ENCODE assay signal across 8 mouse cellular contexts in the genomic region with DNA sequence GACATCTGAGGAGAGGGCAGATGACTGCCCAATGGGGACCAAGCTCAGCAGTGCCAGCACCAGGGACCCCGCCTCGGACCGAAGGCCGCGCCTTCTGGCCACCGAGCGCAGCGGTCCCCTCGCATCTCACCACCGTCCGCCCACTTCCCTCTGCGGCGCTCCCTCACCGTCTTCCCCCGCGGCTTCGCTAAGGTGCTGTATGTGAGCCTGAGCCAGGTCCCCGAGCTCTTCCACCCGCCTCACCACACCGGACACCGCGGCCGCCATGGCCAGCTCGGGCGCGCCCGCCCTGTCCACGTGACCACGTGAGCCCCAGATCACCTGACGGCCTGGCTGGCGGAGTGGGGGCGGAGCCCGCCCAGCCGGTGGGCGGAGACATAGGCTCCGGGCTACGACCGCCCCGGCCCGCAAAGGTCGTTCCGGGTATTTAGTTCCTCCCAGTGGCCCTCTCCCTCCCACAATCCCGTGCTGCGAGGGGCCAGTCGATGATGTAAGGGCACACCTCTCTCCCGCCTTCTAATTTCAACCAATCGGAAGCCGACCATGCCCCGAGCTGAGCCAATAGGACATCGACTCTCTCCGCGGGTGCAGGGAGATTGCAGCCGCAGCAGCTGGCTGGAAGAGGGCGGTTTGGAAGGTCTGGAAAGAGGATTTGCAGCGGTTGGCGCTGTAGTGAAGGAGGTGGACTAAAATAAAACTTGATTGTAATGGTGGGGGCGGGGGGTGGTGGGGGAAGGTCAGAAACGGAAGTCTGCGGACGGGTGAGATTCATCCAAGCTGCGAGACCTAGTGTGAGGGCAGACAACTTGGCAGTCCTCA. TPM values are rescaled to one million over a fixed set of nuclear protein-coding genes. Genes with fewer than 3 reads are reported as not detected.
DNase-seq lines count a peak whose midpoint lies in the region; ATAC-seq and TF ChIP-seq lines count a peak whose summit lies in the region.

TSS of gene AW549877 (minus strand) at position 297 of the 819 bp plus-strand sequence.

- intact Hi-C loops in heart, adult 2 months (cut with DNase I): loop anchor here (1.0 kb wide), 1 partner anchor 32 kb away; no protein-coding TSS in a partner anchor

- peak within 1 kb of the TSS; percentile 78 for H3K4me3 ChIP-seq in embryonic facial prominence, embryonic 13.5 days
- peak within 1 kb of the TSS; percentile 65 for H3K4me3 ChIP-seq in heart, adult 2 months
- H3K4me3 ChIP-seq in limb, embryonic 13.5 days: peak within 1 kb of the TSS; percentile 81
- peak within 1 kb of the TSS; percentile 85 for H3K4me3 ChIP-seq in midbrain, embryonic 16.5 days (ENCODE audit: low read depth, low read length)

- WGBS in embryonic facial prominence, embryonic 13.5 days: 0% methylated on average over 61 of the region's 61 CpGs
- under 1% methylated on average over 61 of the region's 61 CpGs for WGBS in heart, adult 2 months
- WGBS in limb, embryonic 13.5 days: under 1% methylated on average over 61 of the region's 61 CpGs
- WGBS in midbrain, embryonic 16.5 days: under 1% methylated on average over 57 of the region's 61 CpGs

- no peaks in the 10 kb centered on the region for H3K27me3 ChIP-seq in embryonic facial prominence, embryonic 13.5 days
- H3K27me3 ChIP-seq in heart, adult 2 months (ENCODE audit: control insufficient read depth, insufficient read depth, low read length): no peaks in the 10 kb centered on the region
- no peaks in the 10 kb centered on the region for H3K27me3 ChIP-seq in limb, embryonic 13.5 days
- no peaks in the 10 kb centered on the region for H3K27me3 ChIP-seq in midbrain, embryonic 16.5 days (ENCODE audit: control insufficient read depth, insufficient read depth, low read depth, low read length)

- peak within 1 kb of the TSS; percentile 95 for H3K27ac ChIP-seq in embryonic facial prominence, embryonic 13.5 days
- H3K27ac ChIP-seq in heart, adult 2 months: peak within 1 kb of the TSS; percentile 99
- H3K27ac ChIP-seq in limb, embryonic 13.5 days: peak within 1 kb of the TSS; percentile 92
- H3K27ac ChIP-seq in midbrain, embryonic 16.5 days (ENCODE audit: low read length): peak within 1 kb of the TSS; percentile 93

- peaks cover 8% of the 10 kb centered on the region for H3K4me1 ChIP-seq in embryonic facial prominence, embryonic 13.5 days
- no peaks in the 10 kb centered on the region; the same call in none of the 2 replicates for H3K4me1 ChIP-seq in heart, adult 2 months (ENCODE audit: control insufficient read depth, insufficient read depth, low read length)
- H3K4me1 ChIP-seq in limb, embryonic 13.5 days: peaks cover 6% of the 10 kb centered on the region
- peaks cover 17% of the 10 kb centered on the region for H3K4me1 ChIP-seq in midbrain, embryonic 16.5 days (ENCODE audit: control insufficient read depth, insufficient read depth, low read length)

- H3K36me3 ChIP-seq in embryonic facial prominence, embryonic 13.5 days: peaks cover 16% of the 10 kb centered on the region
- peaks cover 9% of the 10 kb centered on the region for H3K36me3 ChIP-seq in heart, adult 2 months (ENCODE audit: control insufficient read depth, insufficient read depth, low read length)
- H3K36me3 ChIP-seq in limb, embryonic 13.5 days: peaks cover 16% of the 10 kb centered on the region
- H3K36me3 ChIP-seq in midbrain, embryonic 16.5 days (ENCODE audit: control insufficient read depth, insufficient read depth, low read length): peaks cover 6% of the 10 kb centered on the region; the same call in 1 of the 2 replicates

- peak; percentile 100 for DNase-seq in 3134 (ENCODE audit: extremely low read depth, insufficient read length, low spot score)
- DNase-seq in adrenal gland, postnatal 36 days: peak; percentile 99
- DNase-seq in heart, adult 2 months: peak; percentile 99 to 100
- DNase-seq in kidney, adult 8-10 months: peak; percentile 99
- peak; percentile 95 to 98 for DNase-seq in spleen, postnatal 10 days (ENCODE audit: low spot score in 2 of 2)

- peak; percentile 87 for TF ChIP-seq EP300 in heart, adult 2 months (IDR thresholded peaks at IDR 0.05; ENCODE audit: insufficient read depth, low read depth, low read length)

- H3K9ac ChIP-seq in embryonic facial prominence, embryonic 13.5 days: peak within 1 kb of the TSS; percentile 86
- peak within 1 kb of the TSS; percentile 99 for H3K9ac ChIP-seq in heart, adult 2 months (ENCODE audit: low read depth, low read length)
- H3K9ac ChIP-seq in limb, embryonic 13.5 days: peak within 1 kb of the TSS; percentile 84
- H3K9ac ChIP-seq in midbrain, embryonic 16.5 days (ENCODE audit: low read depth, low read length): peak within 1 kb of the TSS; percentile 92

- TF ChIP-seq POLR2A in heart, adult 2 months (IDR thresholded peaks at IDR 0.05; ENCODE audit: insufficient read depth, low read depth, low read length): peak; percentile 88

- no peaks in the 10 kb centered on the region for H3K9me3 ChIP-seq in embryonic facial prominence, embryonic 13.5 days
- H3K9me3 ChIP-seq in limb, embryonic 13.5 days: no peaks in the 10 kb centered on the region
- no peaks in the 10 kb centered on the region for H3K9me3 ChIP-seq in midbrain, embryonic 16.5 days (replicated peaks; ENCODE audit: control insufficient read depth, low read length, poor library complexity, severe bottlenecking)

- peak; percentile 99 for ATAC-seq in embryonic facial prominence, embryonic 13.5 days (ENCODE audit: insufficient number of reproducible peaks, insufficient read depth, low FRiP score, low TSS enrichment, low read depth)
- ATAC-seq in limb, embryonic 13.5 days (ENCODE audit: low FRiP score, low read depth): peak; percentile 99
- peak; percentile 100 for ATAC-seq in midbrain, embryonic 16.5 days

- H3K79me2 ChIP-seq in heart, adult 2 months (replicated peaks; ENCODE audit: control insufficient read depth, insufficient read depth, low read length): no peaks in the 10 kb centered on the region

- 0 out of 2 replicates have a peak, but pooled peaks have one; percentile 3 for TF ChIP-seq CTCF in heart, adult 2 months (IDR thresholded peaks at IDR 0.05)

- peak within 1 kb of the TSS; percentile 74 for H3K4me2 ChIP-seq in embryonic facial prominence, embryonic 13.5 days
- peak within 1 kb of the TSS; percentile 72 for H3K4me2 ChIP-seq in limb, embryonic 13.5 days (replicated peaks)
- H3K4me2 ChIP-seq in midbrain, embryonic 16.5 days (ENCODE audit: low read length): peak within 1 kb of the TSS; percentile 83

RNA-seq across cellular contexts. Expression of gene AW549877, which starts in this region (rescaled TPM):
- 10 to 100 TPM; 53.3 to 57.5 TPM for total RNA-seq in adrenal gland, postnatal 36 days (2021)
- 29.7 and 36.0 TPM in 2 replicates for polyA plus RNA-seq in embryonic facial prominence, embryonic 13.5 days (2015; fragmentation: Nextera tagmentation; extraction: Ambion mirVana)
- total RNA-seq in heart, adult 2 months (2021): 10 to 100 TPM; 19.3 to 21.2 TPM
- polyA plus RNA-seq in heart, adult 2 months (2012; rRNA removed): 11.7 and 30.0 TPM in 2 replicates
- 33.3 and 35.6 TPM in 2 replicates for polyA plus RNA-seq in limb, embryonic 13.5 days (2015; fragmentation: Nextera tagmentation; extraction: Ambion mirVana)
- polyA plus RNA-seq in midbrain, embryonic 16.5 days (2015; fragmentation: Nextera tagmentation; extraction: Ambion mirVana): 44.2 and 45.3 TPM in 2 replicates

Comparison
In these comparisons a context has a peak if more than half of its experiments do, and no peak if none do; other contexts are left out.
1. Peak in every context shown above with its lines: DNase-seq, ATAC-seq, H3K4me3 ChIP-seq and H3K27ac ChIP-seq.